Mouse (Mus musculus): ENCODE results near the gene Fmo3. TPM values are rescaled to one million over a fixed set of nuclear protein-coding genes. Genes with fewer than 3 reads are reported as not detected.

Fmo3 gene
- polyA plus RNA-seq (2016; fragmentation: Nextera tagmentation; extraction: Ambion mirVana), result not detected in 2 replicates

GRCm38 (mm10) chr1:162984428-162984827 is at the start of gene Fmo3:
Gene Fmo3, minus strand, starts transcription at chr1:162984528.
- no peak within 1 kb of the TSS for H3K4me3 ChIP-seq (replicated peaks)
- ATAC-seq (ENCODE audit: low FRiP score), result no peak
- H3K4me1 ChIP-seq, result no peaks in the 10 kb centered on the region
- no peak within 1 kb of the TSS for H3K4me2 ChIP-seq
- no peak within 1 kb of the TSS for H3K9ac ChIP-seq
- 74% methylated on average over 1 of the region's 1 CpGs for WGBS
- H3K36me3 ChIP-seq (replicated peaks), result no peaks in the 10 kb centered on the region
- no peaks in the 10 kb centered on the region for H3K9me3 ChIP-seq
- no peak within 1 kb of the TSS for H3K27ac ChIP-seq
- no peaks in the 10 kb centered on the region for H3K27me3 ChIP-seq

GRCm38 (mm10) chr1:163023075-163023474 is 38.7 kb upstream of the Fmo3 start:
- no peak overlapping the region for H3K4me2 ChIP-seq

DNA sequence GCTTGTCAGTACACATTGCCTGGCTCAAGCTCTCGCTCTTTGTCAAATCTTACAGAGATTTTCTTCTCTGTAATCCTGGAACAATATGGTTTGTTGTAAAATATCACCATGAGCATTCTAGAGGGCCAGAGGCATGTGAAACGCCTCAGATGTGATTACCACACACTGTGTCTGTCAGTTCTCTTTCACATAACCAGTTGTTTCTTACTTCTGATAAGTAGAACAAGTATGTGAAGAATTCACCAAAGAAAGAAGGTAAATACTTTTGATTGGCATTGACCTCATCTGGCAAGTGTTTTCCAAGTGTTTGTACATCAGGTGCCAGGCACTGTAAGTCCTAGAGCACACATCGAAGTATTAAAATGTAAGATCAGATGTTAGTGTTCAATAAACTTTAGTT is 24.9 kb upstream of the Fmo3 start:
- ATAC-seq (ENCODE audit: low FRiP score), result no peak
- Histone ChIP-seq H3K9me3 (no peaks in the 10 kb centered on the region), H3K27ac (no peak overlapping the region), H3K9ac (no peak overlapping the region), H3K4me2 (no peak overlapping the region), H3K4me1 (no peaks in the 10 kb centered on the region), H3K27me3 (no peaks in the 10 kb centered on the region), H3K36me3 (replicated peaks) (no peaks in the 10 kb centered on the region), H3K4me3 (replicated peaks) (no peak overlapping the region)
- 64% methylated on average over 3 of the region's 3 CpGs for WGBS

More at GRCm38 (mm10) chr1:163023075-163023474, 38.7 kb upstream of the Fmo3 start:
- no peak overlapping the region for H3K4me3 ChIP-seq (replicated peaks)
- no peak for ATAC-seq (ENCODE audit: low FRiP score)
- H3K27ac ChIP-seq, result no peak overlapping the region
- no peaks in the 10 kb centered on the region for H3K4me1 ChIP-seq
- no peaks in the 10 kb centered on the region for H3K9me3 ChIP-seq
- H3K27me3 ChIP-seq, result no peaks in the 10 kb centered on the region
- H3K9ac ChIP-seq, result no peak overlapping the region
- H3K36me3 ChIP-seq (replicated peaks), result no peaks in the 10 kb centered on the region

DNA sequence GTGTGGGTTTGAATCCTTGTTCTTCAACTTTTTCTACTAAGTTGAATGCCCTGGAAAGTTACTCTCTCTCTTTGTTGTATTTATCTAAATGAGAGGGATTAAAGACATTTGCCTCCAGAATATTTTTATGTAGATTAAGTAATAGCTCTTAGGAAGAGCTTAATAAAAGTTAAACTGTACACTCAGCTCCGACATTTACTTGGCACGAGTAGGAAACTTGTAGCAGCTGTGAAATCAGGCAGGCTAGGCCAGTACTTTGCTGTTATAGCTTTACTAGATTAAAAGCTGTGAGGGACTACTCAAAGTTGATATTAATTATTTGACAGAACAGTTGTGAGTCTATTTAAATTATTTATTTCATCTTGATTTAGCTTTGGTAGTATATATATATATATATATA is 19.2 kb upstream of the Fmo3 start:
- Histone ChIP-seq H3K36me3 (replicated peaks) (no peaks in the 10 kb centered on the region), H3K9ac (no peak overlapping the region), H3K27me3 (no peaks in the 10 kb centered on the region), H3K9me3 (no peaks in the 10 kb centered on the region), H3K4me1 (no peaks in the 10 kb centered on the region), H3K27ac (no peak overlapping the region), H3K4me3 (replicated peaks) (no peak overlapping the region), H3K4me2 (no peak overlapping the region)
- ATAC-seq (ENCODE audit: low FRiP score), result no peak
- 97% methylated on average over 2 of the region's 2 CpGs for WGBS

DNA sequence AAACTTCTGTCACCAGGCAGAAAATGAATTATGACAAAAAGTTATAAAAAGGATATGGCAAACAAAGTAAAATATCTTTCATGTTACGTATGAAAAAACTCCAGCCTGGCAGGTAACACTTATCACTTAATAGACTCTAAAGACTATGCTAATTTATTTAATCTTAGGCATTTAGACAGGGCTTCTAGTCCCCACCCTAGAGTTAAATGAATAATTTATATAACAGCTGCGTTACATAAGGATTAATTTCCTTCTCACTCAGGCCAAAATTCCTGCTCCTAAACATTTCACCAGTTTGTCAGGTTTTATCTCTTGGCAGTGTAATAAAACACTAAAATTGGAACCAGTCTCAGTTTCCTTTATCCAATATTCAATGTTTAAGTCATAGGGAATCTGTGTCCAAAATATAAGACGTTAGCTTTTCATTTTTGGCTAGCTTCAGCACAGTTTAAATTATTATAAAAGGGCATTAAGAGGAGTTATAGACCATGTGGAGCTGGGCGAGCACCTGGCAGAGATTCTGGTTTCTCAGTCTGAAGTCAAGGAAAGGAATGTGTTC is 17.0 kb upstream of the Fmo3 start:
- H3K36me3 ChIP-seq (replicated peaks), result no peaks in the 10 kb centered on the region
- no peaks in the 10 kb centered on the region for H3K9me3 ChIP-seq
- no peak overlapping the region for H3K9ac ChIP-seq
- H3K4me1 ChIP-seq, result no peaks in the 10 kb centered on the region
- H3K4me2 ChIP-seq, result no peak overlapping the region
- no peak overlapping the region for H3K4me3 ChIP-seq (replicated peaks)
- no peak overlapping the region for H3K27ac ChIP-seq
- ATAC-seq (ENCODE audit: low FRiP score), result no peak
- no peaks in the 10 kb centered on the region for H3K27me3 ChIP-seq
- WGBS, result 81% methylated on average over 4 of the region's 4 CpGs

GRCm38 (mm10) chr1:162987546-162987945 is 3.2 kb upstream of the Fmo3 start:
- Histone ChIP-seq H3K4me1 (no peaks in the 10 kb centered on the region), H3K4me2 (no peak overlapping the region), H3K4me3 (replicated peaks) (no peak overlapping the region), H3K27ac (no peak overlapping the region), H3K9ac (no peak overlapping the region), H3K36me3 (replicated peaks) (no peaks in the 10 kb centered on the region), H3K27me3 (no peaks in the 10 kb centered on the region), H3K9me3 (no peaks in the 10 kb centered on the region)
- ATAC-seq (ENCODE audit: low FRiP score), result no peak
- 93% methylated on average over 3 of the region's 3 CpGs for WGBS

DNA sequence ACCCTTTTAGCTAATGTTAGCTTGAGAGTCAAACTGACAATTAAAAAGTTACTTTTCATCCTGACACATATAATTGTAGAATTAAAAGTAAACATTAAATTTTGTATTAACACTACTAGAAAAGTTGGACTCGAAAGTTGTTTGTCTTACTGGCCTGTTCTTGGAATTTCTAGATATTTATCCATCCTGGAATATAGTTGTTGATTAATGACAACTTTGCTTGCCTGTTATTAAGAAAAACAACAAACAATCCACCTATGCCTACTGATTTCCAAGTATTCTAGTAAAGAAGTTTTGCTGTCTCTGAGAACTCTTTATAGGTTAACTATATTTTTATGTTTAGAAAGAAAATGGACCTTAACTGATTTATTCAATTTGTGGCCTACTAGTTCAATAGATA is 2.4 kb upstream of the Fmo3 start:
- Histone ChIP-seq H3K36me3 (replicated peaks) (no peaks in the 10 kb centered on the region), H3K9ac (no peak overlapping the region), H3K4me2 (no peak overlapping the region), H3K27ac (no peak overlapping the region), H3K4me1 (no peaks in the 10 kb centered on the region), H3K9me3 (no peaks in the 10 kb centered on the region), H3K27me3 (no peaks in the 10 kb centered on the region), H3K4me3 (replicated peaks) (no peak overlapping the region)
- ATAC-seq (ENCODE audit: low FRiP score), result no peak
- 82% methylated on average over 1 of the region's 1 CpGs for WGBS

- Histone ChIP-seq H3K4me2 (no peak overlapping the region), H3K36me3 (replicated peaks) (no peaks in the 10 kb centered on the region), H3K9me3 (no peaks in the 10 kb centered on the region), H3K27ac (no peak overlapping the region), H3K9ac (no peak overlapping the region), H3K4me1 (no peaks in the 10 kb centered on the region), H3K27me3 (no peaks in the 10 kb centered on the region), H3K4me3 (replicated peaks) (no peak overlapping the region)
- 89% methylated on average over 2 of the region's 2 CpGs for WGBS
- ATAC-seq (ENCODE audit: low FRiP score), result no peak
These were observed 1.9 kb upstream of the Fmo3 start for GRCm38 (mm10) chr1:162986121-162986748.

DNA sequence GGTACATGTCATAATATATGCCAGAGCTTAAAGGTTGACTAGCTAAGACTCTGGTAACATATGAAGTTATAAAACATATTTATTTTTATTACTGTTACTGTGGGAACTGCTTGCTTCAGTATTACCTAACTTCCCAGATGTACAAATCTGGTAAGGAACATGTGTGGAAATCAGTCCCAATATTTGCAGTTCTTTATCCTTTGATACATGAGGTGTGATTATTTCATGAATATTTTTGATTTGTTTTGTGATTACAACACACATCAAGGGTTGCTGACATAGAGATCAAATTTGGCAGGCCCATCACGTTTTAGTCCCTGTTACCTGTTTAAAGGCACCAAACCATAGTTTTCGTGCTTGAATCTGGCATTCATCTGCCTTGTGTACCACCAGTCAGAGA is 20.8 kb downstream of the Fmo3 start:
- H3K4me3 ChIP-seq (replicated peaks), result no peak overlapping the region
- ATAC-seq (ENCODE audit: low FRiP score), result no peak
- H3K36me3 ChIP-seq (replicated peaks), result no peaks in the 10 kb centered on the region
- H3K4me2 ChIP-seq, result no peak overlapping the region
- no peak overlapping the region for H3K27ac ChIP-seq
- no peaks in the 10 kb centered on the region for H3K9me3 ChIP-seq
- no peak overlapping the region for H3K9ac ChIP-seq
- no peaks in the 10 kb centered on the region for H3K27me3 ChIP-seq
- WGBS, result 80% methylated on average over 2 of the region's 2 CpGs
- no peaks in the 10 kb centered on the region for H3K4me1 ChIP-seq

DNA sequence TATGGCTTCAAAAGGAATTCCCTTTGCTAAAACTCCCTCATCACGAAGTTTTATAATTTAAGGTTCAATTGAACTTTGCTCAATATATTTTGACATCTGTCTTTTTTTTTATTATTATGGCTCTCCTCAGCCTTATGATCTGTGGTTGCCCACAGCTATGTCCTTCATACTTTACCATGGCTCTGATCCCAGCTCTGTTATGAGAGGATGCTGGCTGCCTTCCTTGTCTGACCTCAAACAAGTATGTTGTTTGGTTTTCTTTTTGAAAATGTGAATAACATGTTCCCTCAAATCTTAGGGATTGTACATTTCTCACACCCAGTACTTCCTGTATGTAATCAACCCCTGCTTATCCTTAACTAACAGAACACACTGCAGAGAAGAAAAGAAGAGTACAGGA is 26.9 kb downstream of the Fmo3 start:
- no peaks in the 10 kb centered on the region for H3K4me1 ChIP-seq
- ATAC-seq (ENCODE audit: low FRiP score), result no peak
- H3K9me3 ChIP-seq, result no peaks in the 10 kb centered on the region
- H3K4me2 ChIP-seq, result no peak overlapping the region
- 78% methylated on average over 1 of the region's 1 CpGs for WGBS
- H3K36me3 ChIP-seq (replicated peaks), result no peaks in the 10 kb centered on the region
- H3K9ac ChIP-seq, result no peak overlapping the region
- H3K27ac ChIP-seq, result no peak overlapping the region
- H3K27me3 ChIP-seq, result no peaks in the 10 kb centered on the region
- H3K4me3 ChIP-seq (replicated peaks), result no peak overlapping the region

GRCm38 (mm10) chr1:162953079-162953478 is 31.2 kb downstream of the Fmo3 start:
- Histone ChIP-seq H3K4me3 (replicated peaks) (no peak overlapping the region), H3K36me3 (replicated peaks) (no peaks in the 10 kb centered on the region), H3K9me3 (no peaks in the 10 kb centered on the region), H3K27me3 (no peaks in the 10 kb centered on the region), H3K9ac (no peak overlapping the region), H3K27ac (no peak overlapping the region), H3K4me1 (no peaks in the 10 kb centered on the region), H3K4me2 (no peak overlapping the region)
- WGBS, result 62% methylated on average over 2 of the region's 2 CpGs
- ATAC-seq (ENCODE audit: low FRiP score), result no peak

DNA sequence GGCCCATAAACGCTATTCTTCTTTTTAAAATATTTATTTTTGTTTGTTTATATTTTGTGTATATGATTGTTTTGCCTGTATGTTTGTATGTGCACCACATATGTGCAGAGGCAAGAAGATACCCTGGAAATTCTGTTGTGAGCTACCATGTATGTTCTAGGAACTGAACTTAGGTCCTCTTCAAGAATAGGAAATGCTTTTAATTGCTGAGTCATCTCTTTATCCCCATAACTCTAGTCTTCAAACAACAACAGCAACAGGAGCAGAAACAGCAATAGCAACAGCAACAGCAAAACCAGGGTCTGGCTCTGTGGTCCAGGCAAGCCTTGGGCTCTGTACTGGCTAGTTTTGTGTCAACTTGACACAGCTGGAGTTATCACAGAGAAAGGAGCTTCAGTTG is 34.6 kb downstream of the Fmo3 start:
- ATAC-seq (ENCODE audit: low FRiP score), result no peak
- no peaks in the 10 kb centered on the region for H3K27me3 ChIP-seq
- 92% methylated on average over 1 of the region's 1 CpGs for WGBS

GRCm38 (mm10) chr1:162947934-162948333 is 36.4 kb downstream of the Fmo3 start:
- Histone ChIP-seq H3K4me1 (peaks cover 3% of the 10 kb centered on the region; the same call in 1 of the 2 replicates), H3K27ac (no peak overlapping the region), H3K27me3 (no peaks in the 10 kb centered on the region), H3K9ac (no peak overlapping the region), H3K9me3 (no peaks in the 10 kb centered on the region), H3K4me2 (no peak overlapping the region), H3K36me3 (replicated peaks) (no peaks in the 10 kb centered on the region), H3K4me3 (replicated peaks) (no peak overlapping the region)
- ATAC-seq (ENCODE audit: low FRiP score), result peak; percentile 23; the same call in 1 of the 2 replicates
- 82% methylated on average over 6 of the region's 6 CpGs for WGBS

More for the DNA sequence above, 34.6 kb downstream of the Fmo3 start:
- Histone ChIP-seq H3K4me3 (replicated peaks) (no peak overlapping the region), H3K4me1 (peaks cover 3% of the 10 kb centered on the region; the same call in 1 of the 2 replicates), H3K4me2 (no peak overlapping the region), H3K9ac (no peak overlapping the region), H3K27ac (no peak overlapping the region), H3K9me3 (no peaks in the 10 kb centered on the region), H3K36me3 (replicated peaks) (no peaks in the 10 kb centered on the region)

Measured in forebrain, embryonic 12.5 days (tissue).